Mouse (Mus musculus) liver, embryonic 13.5 days (tissue): ENCODE results near the gene Pnmal1. TPM values are rescaled to one million over a fixed set of nuclear protein-coding genes. Genes with fewer than 3 reads are reported as not detected.

Experiments used
- ATAC-seq: fragments of 200-750 bp; cut with Nextera tagmentation; 2 replicates; pipeline ENCODE4 v1.8.0; 2017; ENCODE audit warnings: low read depth, mild to moderate bottlenecking, moderate number of reproducible peaks, moderate library complexity
- DNase-seq: peaks from one replicate; pipeline ENCODE4 v3.0.0; 2022
- H3K27ac ChIP-seq: fragments of 300-500 bp; sonication (generic); 2 replicates; pipeline ENCODE4 v1.5.1; 2015; ENCODE audit warnings: moderate library complexity, mild to moderate bottlenecking, inconsistent platforms
- H3K27me3 ChIP-seq: fragments of 300-500 bp; sonication (generic); 2 replicates; pipeline ENCODE4 v1.6.1; 2015; ENCODE audit warnings: mild to moderate bottlenecking, inconsistent platforms
- H3K36me3 ChIP-seq: fragments of 300-500 bp; sonication (generic); 2 replicates; pipeline ENCODE4 v1.6.1; 2015; ENCODE audit warnings: mild to moderate bottlenecking, inconsistent platforms
- H3K4me1 ChIP-seq: fragments of 300-500 bp; sonication (generic); replicated peaks from 2 replicates; pipeline ENCODE4 v1.6.1; 2015; ENCODE audit warnings: inconsistent platforms
- H3K4me2 ChIP-seq: fragments of 300-500 bp; sonication (generic); 2 replicates; pipeline ENCODE4 v1.6.1; 2015; ENCODE audit warnings: inconsistent platforms, mild to moderate bottlenecking, moderate library complexity
- H3K4me3 ChIP-seq: fragments of 300-500 bp; sonication (generic); replicated peaks from 2 replicates; pipeline ENCODE4 v1.5.1; 2015; ENCODE audit warnings: mild to moderate bottlenecking, inconsistent platforms
- H3K9ac ChIP-seq: fragments of 300-500 bp; sonication (generic); 2 replicates; pipeline ENCODE4 v1.6.1; 2015; ENCODE audit warnings: mild to moderate bottlenecking, inconsistent platforms
- H3K9me3 ChIP-seq: fragments of 300-500 bp; sonication (generic); replicated peaks from 2 replicates; pipeline ENCODE4 v1.6.1; 2016; ENCODE audit warnings: inconsistent platforms
- WGBS: fragments of 180-500 bp; shearing (Covaris S2); methylation state at CpG from one replicate; pipeline ENCODE4 v1.1.7; 2015; ENCODE audit not compliant: insufficient replicate concordance; 5-methylcytosine and 5-hydroxymethylcytosine counted together
- polyA plus RNA-seq: library from polyadenylated mRNA; unstranded; fragments of >200 nt; fragmentation: Nextera tagmentation; extraction: Ambion mirVana; gene quantifications from 2 replicates; pipeline ENCODE4 v1.2.1, GENCODE M21; 2015

The Pnmal1 gene
- polyA plus RNA-seq, 1 experiment from 2014 or later: 0.07 TPM

- ATAC-seq (no peak), DNase-seq (no peak)
- no peak overlapping the region for H3K4me2 ChIP-seq
- H3K9ac ChIP-seq: no peak overlapping the region
- 84% methylated on average over 3 of the region's 3 CpGs for WGBS
- no peaks in the 10 kb centered on the region for H3K27me3 ChIP-seq
- H3K4me1 ChIP-seq: peaks cover 53% of the 10 kb centered on the region
- no peaks in the 10 kb centered on the region for H3K9me3 ChIP-seq
- H3K27ac ChIP-seq: no peak overlapping the region
- no peak overlapping the region for H3K4me3 ChIP-seq
- peaks cover 73% of the 10 kb centered on the region for H3K36me3 ChIP-seq
These were observed 40.8 kb upstream of the Pnmal1 start for GRCm38 (mm10) chr7:16918670-16919069.

GRCm38 (mm10) chr7:16919395-16920149, 39.9 kb upstream of the Pnmal1 start:
- Histone ChIP-seq H3K4me3 (no peak overlapping the region), H3K36me3 (peaks cover 68% of the 10 kb centered on the region)
- 52% methylated on average over 13 of the region's 13 CpGs for WGBS

GRCm38 (mm10) chr7:16920150-16920579, 39.3 kb upstream of the Pnmal1 start:
- peaks cover 62% of the 10 kb centered on the region for H3K36me3 ChIP-seq
- DNase-seq (no peak), ATAC-seq (no peak)
- 86% methylated on average over 7 of the region's 7 CpGs for WGBS
- H3K27me3 ChIP-seq: no peaks in the 10 kb centered on the region
- H3K9me3 ChIP-seq: no peaks in the 10 kb centered on the region
- H3K9ac ChIP-seq: no peak overlapping the region
- peak overlapping the region; percentile 6; the same call in 1 of the 2 replicates for H3K27ac ChIP-seq
- no peak overlapping the region for H3K4me3 ChIP-seq
- no peak overlapping the region for H3K4me2 ChIP-seq
- peaks cover 60% of the 10 kb centered on the region for H3K4me1 ChIP-seq

More at GRCm38 (mm10) chr7:16919395-16920149, 39.9 kb upstream of the Pnmal1 start:
- H3K4me1 ChIP-seq: peaks cover 54% of the 10 kb centered on the region
- no peak overlapping the region for H3K9ac ChIP-seq
- ATAC-seq: peak; percentile 13; the same call in 1 of the 2 replicates
- H3K4me2 ChIP-seq: no peak overlapping the region
- peak overlapping the region; percentile 6; the same call in 1 of the 2 replicates for H3K27ac ChIP-seq
- H3K27me3 ChIP-seq: no peaks in the 10 kb centered on the region
- H3K9me3 ChIP-seq: no peaks in the 10 kb centered on the region
- DNase-seq: no peak

- peak overlapping the region; percentile 92 for H3K4me2 ChIP-seq
- H3K4me3 ChIP-seq: peak overlapping the region; percentile 96
- DNase-seq: no peak
- H3K27me3 ChIP-seq: no peaks in the 10 kb centered on the region
- no peaks in the 10 kb centered on the region for H3K9me3 ChIP-seq
- peaks cover 61% of the 10 kb centered on the region for H3K4me1 ChIP-seq
- WGBS: 71% methylated on average over 21 of the region's 21 CpGs
- ATAC-seq: no peak
- H3K36me3 ChIP-seq: peaks cover 54% of the 10 kb centered on the region
- H3K9ac ChIP-seq: peak overlapping the region; percentile 99
- H3K27ac ChIP-seq: peak overlapping the region; percentile 94
These were observed 38.4 kb upstream of the Pnmal1 start for GRCm38 (mm10) chr7:16920818-16921791.

- ATAC-seq (no peak), DNase-seq (no peak)
- WGBS: 8% methylated on average over 6 of the region's 6 CpGs
- H3K27me3 ChIP-seq: no peaks in the 10 kb centered on the region
- peak overlapping the region; percentile 96 for H3K4me3 ChIP-seq
- no peaks in the 10 kb centered on the region for H3K9me3 ChIP-seq
- peaks cover 46% of the 10 kb centered on the region for H3K36me3 ChIP-seq
- peaks cover 61% of the 10 kb centered on the region for H3K4me1 ChIP-seq
- H3K4me2 ChIP-seq: peak overlapping the region; percentile 92
- H3K27ac ChIP-seq: peak overlapping the region; percentile 94
- H3K9ac ChIP-seq: peak overlapping the region; percentile 99
These were observed 37.6 kb upstream of the Pnmal1 start for GRCm38 (mm10) chr7:16921881-16922335.

- Histone ChIP-seq H3K27me3 (no peaks in the 10 kb centered on the region), H3K9ac (peak overlapping the region; percentile 99), H3K4me3 (peak overlapping the region; percentile 96), H3K36me3 (peaks cover 40% of the 10 kb centered on the region), H3K27ac (peak overlapping the region; percentile 94), H3K4me1 (peaks cover 61% of the 10 kb centered on the region), H3K4me2 (peak overlapping the region; percentile 92), H3K9me3 (no peaks in the 10 kb centered on the region)
- 36% methylated on average over 10 of the region's 10 CpGs for WGBS
- no peak for ATAC-seq
- peak; percentile 49 for DNase-seq
These were observed 37.0 kb upstream of the Pnmal1 start for GRCm38 (mm10) chr7:16922360-16922973.

GRCm38 (mm10) chr7:16923283-16924036, 36.0 kb upstream of the Pnmal1 start:
- H3K4me2 ChIP-seq: peak overlapping the region; percentile 92
- H3K9me3 ChIP-seq: no peaks in the 10 kb centered on the region
- peak overlapping the region; percentile 96 for H3K4me3 ChIP-seq
- peaks cover 30% of the 10 kb centered on the region for H3K36me3 ChIP-seq
- peak overlapping the region; percentile 99 for H3K9ac ChIP-seq
- peak overlapping the region; percentile 94 for H3K27ac ChIP-seq
- WGBS: under 1% methylated on average over 52 of the region's 57 CpGs
- ATAC-seq (no peak), DNase-seq (no peak)
- peaks cover 54% of the 10 kb centered on the region for H3K4me1 ChIP-seq
- no peaks in the 10 kb centered on the region for H3K27me3 ChIP-seq

- Histone ChIP-seq H3K36me3 (peaks cover 23% of the 10 kb centered on the region), H3K4me3 (peak within 1 kb of the TSS; percentile 96), H3K27ac (peak within 1 kb of the TSS; percentile 94), H3K4me2 (peak within 1 kb of the TSS; percentile 92), H3K27me3 (no peaks in the 10 kb centered on the region), H3K9me3 (no peaks in the 10 kb centered on the region), H3K4me1 (peaks cover 46% of the 10 kb centered on the region), H3K9ac (peak within 1 kb of the TSS; percentile 99)
- WGBS: under 1% methylated on average over 62 of the region's 64 CpGs
- ATAC-seq (peak; percentile 85), DNase-seq (peak; percentile 99)
These were observed 35.2 kb upstream of the Pnmal1 start, which contains the start of gene Calm3 for GRCm38 (mm10) chr7:16924037-16924834. Calm3 (minus strand) TSS chr7:16924114.

GRCm38 (mm10) chr7:16928341-16928740, 31.1 kb upstream of the Pnmal1 start:
- DNase-seq (no peak), ATAC-seq (no peak)
- H3K27me3 ChIP-seq: no peaks in the 10 kb centered on the region
- H3K4me3 ChIP-seq: no peak overlapping the region
- H3K9ac ChIP-seq: no peak overlapping the region
- 23% methylated on average over 2 of the region's 2 CpGs for WGBS
- peaks cover 10% of the 10 kb centered on the region for H3K4me1 ChIP-seq
- no peaks in the 10 kb centered on the region for H3K9me3 ChIP-seq
- no peaks in the 10 kb centered on the region for H3K36me3 ChIP-seq
- H3K4me2 ChIP-seq: no peak overlapping the region
- H3K27ac ChIP-seq: no peak overlapping the region

- Histone ChIP-seq H3K9ac (no peak overlapping the region), H3K9me3 (no peaks in the 10 kb centered on the region), H3K4me3 (no peak overlapping the region), H3K4me1 (0 out of 2 replicates have a peak, but pooled peaks cover 2% of the 10 kb centered on the region), H3K27ac (no peak overlapping the region), H3K4me2 (no peak overlapping the region), H3K27me3 (peaks cover 5% of the 10 kb centered on the region; the same call in 1 of the 2 replicates), H3K36me3 (no peaks in the 10 kb centered on the region)
- WGBS: 7% methylated on average over 1 of the region's 1 CpGs
- DNase-seq: no peak
- no peak for ATAC-seq
These were observed 28.6 kb upstream of the Pnmal1 start for GRCm38 (mm10) chr7:16930850-16931249.
